Mouse (Mus musculus): ENCODE measurements around the gene Slc22a15. TPM values are rescaled to one million over a fixed set of nuclear protein-coding genes. Genes with fewer than 3 reads are reported as not detected.

The Slc22a15 gene
- polyA plus RNA-seq, 1 experiment from 2014 or later = 5.4 TPM

DNA sequence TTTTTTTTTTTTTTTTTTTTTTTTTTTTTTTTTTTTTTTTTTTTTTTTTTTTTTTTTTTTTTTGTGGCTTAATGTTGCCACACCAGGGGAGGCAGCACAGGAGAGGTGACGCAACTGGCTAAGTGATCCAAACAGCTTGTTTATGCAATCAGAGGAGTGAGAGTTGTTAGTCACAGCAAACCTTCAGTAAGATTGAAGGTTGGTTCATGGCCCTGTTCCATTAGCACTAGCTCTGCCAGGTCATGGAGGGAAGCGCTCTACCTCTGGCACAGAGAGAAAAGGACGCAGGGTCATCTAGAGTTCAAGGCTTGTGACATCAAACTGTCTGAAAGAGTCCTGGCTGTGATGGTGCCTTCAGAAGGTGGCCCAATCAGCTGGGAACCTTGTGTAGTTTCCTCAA, 24.3 kb upstream of the Slc22a15 start:
- Histone ChIP-seq H3K9me3 (ENCODE audit: control insufficient read depth, low read length) (no peaks in the 10 kb centered on the region), H3K36me3 (ENCODE audit: control insufficient read depth, insufficient read depth, low read length) (no peaks in the 10 kb centered on the region), H3K4me2 (ENCODE audit: low read length) (no peak overlapping the region), H3K27ac (ENCODE audit: low read depth, low read length) (no peak overlapping the region), H3K27me3 (replicated peaks; ENCODE audit: control insufficient read depth, insufficient read depth, low read length) (no peaks in the 10 kb centered on the region), H3K9ac (ENCODE audit: low read depth, low read length) (no peak overlapping the region), H3K4me3 (ENCODE audit: low read length) (no peak overlapping the region), H3K4me1 (ENCODE audit: control insufficient read depth, insufficient read depth, low read depth, low read length) (no peaks in the 10 kb centered on the region; the same call in 1 of the 2 replicates)
- no peak for ATAC-seq
- 66% methylated on average over 3 of the region's 3 CpGs for WGBS

DNA sequence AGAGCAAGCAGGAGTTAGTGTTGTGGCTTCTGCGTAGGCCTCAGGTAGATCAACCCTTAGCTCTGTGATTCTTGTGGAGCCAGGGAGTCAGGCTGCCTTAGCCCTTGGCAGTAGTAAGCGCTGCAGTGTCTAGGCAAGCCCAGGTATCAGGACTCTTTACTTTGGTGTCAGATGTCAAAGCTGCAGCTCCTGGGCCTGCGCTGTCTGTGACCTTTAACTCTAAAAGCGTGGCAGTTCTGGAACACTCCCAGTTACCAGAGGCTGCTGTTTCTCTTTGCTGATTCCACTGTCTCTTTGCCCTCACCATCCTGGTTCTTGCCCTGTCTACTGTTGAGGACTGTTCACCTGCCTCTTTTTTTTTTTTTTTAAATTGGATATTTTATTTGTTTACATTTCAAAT, 23.0 kb upstream of the Slc22a15 start:
- Histone ChIP-seq H3K9me3 (ENCODE audit: control insufficient read depth, low read length) (no peaks in the 10 kb centered on the region), H3K4me1 (ENCODE audit: control insufficient read depth, insufficient read depth, low read depth, low read length) (no peaks in the 10 kb centered on the region; the same call in 1 of the 2 replicates), H3K4me3 (ENCODE audit: low read length) (no peak overlapping the region), H3K4me2 (ENCODE audit: low read length) (no peak overlapping the region), H3K27me3 (replicated peaks; ENCODE audit: control insufficient read depth, insufficient read depth, low read length) (no peaks in the 10 kb centered on the region), H3K27ac (ENCODE audit: low read depth, low read length) (no peak overlapping the region), H3K36me3 (ENCODE audit: control insufficient read depth, insufficient read depth, low read length) (no peaks in the 10 kb centered on the region), H3K9ac (ENCODE audit: low read depth, low read length) (no peak overlapping the region)
- WGBS = 87% methylated on average over 4 of the region's 4 CpGs
- no peak for ATAC-seq

DNA sequence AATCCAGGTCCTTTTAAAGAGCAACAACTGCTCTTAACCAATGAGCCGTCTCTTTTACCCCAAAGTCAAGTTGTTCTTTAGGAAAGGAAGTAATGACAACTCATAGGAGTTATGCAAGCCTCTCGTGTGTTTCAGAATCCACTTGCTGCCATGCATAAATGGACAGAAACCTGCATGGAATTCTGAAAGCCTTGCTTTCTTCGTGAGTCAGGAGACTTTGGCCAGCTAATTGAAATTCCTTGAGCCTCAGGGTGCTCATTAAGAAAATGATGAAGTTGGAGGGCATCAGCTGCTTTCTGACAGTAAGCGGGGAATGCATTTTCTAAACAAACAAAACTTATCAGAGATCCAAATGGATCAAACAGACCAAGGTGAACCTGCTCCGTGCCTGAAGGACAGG, 21.0 kb upstream of the Slc22a15 start:
- no peaks in the 10 kb centered on the region for H3K36me3 ChIP-seq (ENCODE audit: control insufficient read depth, insufficient read depth, low read length)
- H3K9me3 ChIP-seq (ENCODE audit: control insufficient read depth, low read length) = no peaks in the 10 kb centered on the region
- H3K27me3 ChIP-seq (replicated peaks; ENCODE audit: control insufficient read depth, insufficient read depth, low read length) = no peaks in the 10 kb centered on the region
- ATAC-seq = no peak
- WGBS = 64% methylated on average over 5 of the region's 5 CpGs
- no peak overlapping the region for H3K4me2 ChIP-seq (ENCODE audit: low read length)
- no peak overlapping the region for H3K4me3 ChIP-seq (ENCODE audit: low read length)
- H3K4me1 ChIP-seq (ENCODE audit: control insufficient read depth, insufficient read depth, low read depth, low read length) = no peaks in the 10 kb centered on the region
- no peak overlapping the region for H3K27ac ChIP-seq (ENCODE audit: low read depth, low read length)
- no peak overlapping the region for H3K9ac ChIP-seq (ENCODE audit: low read depth, low read length)

DNA sequence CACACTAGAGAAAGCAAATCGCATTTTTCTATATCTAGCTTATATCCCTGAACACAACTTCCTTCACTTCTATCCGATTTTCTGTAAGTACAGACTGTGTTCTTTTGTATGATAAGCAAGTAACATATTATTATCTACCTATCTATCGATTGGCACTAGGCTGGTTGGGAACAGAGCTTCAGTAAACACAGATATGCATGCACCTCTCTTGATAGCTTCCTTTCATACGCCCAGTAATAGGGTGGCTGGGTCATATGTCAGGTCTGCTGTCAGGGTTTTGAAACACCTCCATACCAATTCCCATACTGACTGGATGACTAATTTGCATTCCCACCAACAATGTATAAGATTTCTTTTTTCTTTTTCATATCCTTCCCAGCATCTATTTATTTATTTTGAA, 16.2 kb upstream of the Slc22a15 start:
- Histone ChIP-seq H3K27me3 (replicated peaks; ENCODE audit: control insufficient read depth, insufficient read depth, low read length) (no peaks in the 10 kb centered on the region), H3K4me3 (ENCODE audit: low read length) (no peak overlapping the region), H3K9me3 (ENCODE audit: control insufficient read depth, low read length) (no peaks in the 10 kb centered on the region), H3K36me3 (ENCODE audit: control insufficient read depth, insufficient read depth, low read length) (no peaks in the 10 kb centered on the region), H3K4me2 (ENCODE audit: low read length) (no peak overlapping the region), H3K9ac (ENCODE audit: low read depth, low read length) (no peak overlapping the region), H3K27ac (ENCODE audit: low read depth, low read length) (no peak overlapping the region), H3K4me1 (ENCODE audit: control insufficient read depth, insufficient read depth, low read depth, low read length) (no peaks in the 10 kb centered on the region)
- WGBS = 84% methylated on average over 4 of the region's 4 CpGs
- ATAC-seq = no peak

DNA sequence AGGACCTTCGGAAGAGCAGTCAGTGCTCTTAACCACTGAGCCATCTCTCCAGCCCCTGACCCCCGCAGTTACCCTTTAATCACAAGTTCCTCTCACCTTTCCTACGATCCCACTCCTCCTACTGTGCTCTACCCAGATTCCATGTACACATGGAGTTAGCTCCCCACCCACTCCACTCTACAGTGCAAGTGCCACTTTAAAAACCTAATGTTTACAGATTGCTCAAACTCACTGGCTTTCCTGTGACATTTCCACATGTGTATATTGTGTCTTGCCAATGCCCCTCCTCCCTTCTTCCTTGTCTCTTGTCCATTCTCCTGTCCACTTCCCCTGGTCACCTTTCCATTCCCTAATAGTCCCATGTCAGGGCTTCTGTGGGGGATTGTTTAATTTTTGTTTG, 15.6 kb upstream of the Slc22a15 start:
- H3K4me1 ChIP-seq (ENCODE audit: control insufficient read depth, insufficient read depth, low read depth, low read length) = no peaks in the 10 kb centered on the region
- H3K4me2 ChIP-seq (ENCODE audit: low read length) = no peak overlapping the region
- WGBS = 90% methylated on average over 3 of the region's 3 CpGs
- no peak overlapping the region for H3K27ac ChIP-seq (ENCODE audit: low read depth, low read length)
- no peaks in the 10 kb centered on the region for H3K9me3 ChIP-seq (ENCODE audit: control insufficient read depth, low read length)
- no peaks in the 10 kb centered on the region for H3K36me3 ChIP-seq (ENCODE audit: control insufficient read depth, insufficient read depth, low read length)
- ATAC-seq = no peak
- H3K9ac ChIP-seq (ENCODE audit: low read depth, low read length) = no peak overlapping the region
- H3K27me3 ChIP-seq (replicated peaks; ENCODE audit: control insufficient read depth, insufficient read depth, low read length) = no peaks in the 10 kb centered on the region
- no peak overlapping the region for H3K4me3 ChIP-seq (ENCODE audit: low read length)

DNA sequence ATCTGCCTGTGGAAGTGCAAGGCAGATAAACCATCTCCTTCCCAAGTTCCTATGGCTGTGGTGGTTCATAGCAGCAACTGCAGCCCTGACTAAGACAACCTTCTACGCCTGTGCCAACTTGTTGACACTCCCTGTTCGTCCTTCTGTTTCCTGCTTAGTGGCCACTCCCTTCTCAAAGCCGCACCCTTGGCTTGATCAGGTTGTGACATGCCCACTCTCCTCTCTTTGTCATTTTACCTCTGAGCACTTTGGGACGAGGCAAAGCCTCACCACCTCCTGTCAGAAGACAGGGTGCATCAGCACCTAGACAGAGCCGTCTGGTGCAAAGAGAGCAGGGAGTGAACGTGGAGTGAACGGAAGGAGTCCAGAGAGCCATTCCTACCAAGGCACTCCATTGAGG, 14.9 kb upstream of the Slc22a15 start:
- WGBS = 83% methylated on average over 7 of the region's 7 CpGs
- Histone ChIP-seq H3K36me3 (ENCODE audit: control insufficient read depth, insufficient read depth, low read length) (no peaks in the 10 kb centered on the region), H3K4me3 (ENCODE audit: low read length) (no peak overlapping the region), H3K27ac (ENCODE audit: low read depth, low read length) (no peak overlapping the region), H3K4me2 (ENCODE audit: low read length) (no peak overlapping the region), H3K4me1 (ENCODE audit: control insufficient read depth, insufficient read depth, low read depth, low read length) (no peaks in the 10 kb centered on the region), H3K9ac (ENCODE audit: low read depth, low read length) (no peak overlapping the region), H3K27me3 (replicated peaks; ENCODE audit: control insufficient read depth, insufficient read depth, low read length) (no peaks in the 10 kb centered on the region), H3K9me3 (ENCODE audit: control insufficient read depth, low read length) (no peaks in the 10 kb centered on the region)
- ATAC-seq = no peak

DNA sequence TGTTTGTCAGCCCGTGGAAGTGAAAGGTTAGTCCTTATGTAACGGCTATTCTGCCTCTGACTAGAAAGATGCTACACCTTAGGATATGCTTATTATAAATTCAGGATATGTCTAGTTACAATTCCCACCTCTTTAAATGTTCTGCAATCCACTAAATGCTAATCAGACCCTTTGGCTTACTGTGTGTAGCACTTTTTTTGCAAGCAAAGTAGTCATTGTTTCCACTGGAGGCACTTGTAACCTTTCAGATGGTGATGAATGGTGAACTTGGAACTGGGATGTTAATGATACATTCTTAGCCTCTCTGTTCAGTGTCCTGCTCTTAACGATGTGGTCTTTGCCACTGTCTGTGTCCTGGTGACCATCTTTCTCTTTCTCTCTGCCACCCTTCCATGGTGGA, 12.1 kb upstream of the Slc22a15 start:
- Histone ChIP-seq H3K27me3 (replicated peaks; ENCODE audit: control insufficient read depth, insufficient read depth, low read length) (no peaks in the 10 kb centered on the region), H3K9me3 (ENCODE audit: control insufficient read depth, low read length) (no peaks in the 10 kb centered on the region), H3K27ac (ENCODE audit: low read depth, low read length) (no peak overlapping the region), H3K36me3 (ENCODE audit: control insufficient read depth, insufficient read depth, low read length) (no peaks in the 10 kb centered on the region), H3K4me2 (ENCODE audit: low read length) (no peak overlapping the region), H3K4me3 (ENCODE audit: low read length) (no peak overlapping the region), H3K4me1 (ENCODE audit: control insufficient read depth, insufficient read depth, low read depth, low read length) (no peaks in the 10 kb centered on the region; the same call in 1 of the 2 replicates), H3K9ac (ENCODE audit: low read depth, low read length) (no peak overlapping the region)
- 56% methylated on average over 3 of the region's 3 CpGs for WGBS
- no peak for ATAC-seq

DNA sequence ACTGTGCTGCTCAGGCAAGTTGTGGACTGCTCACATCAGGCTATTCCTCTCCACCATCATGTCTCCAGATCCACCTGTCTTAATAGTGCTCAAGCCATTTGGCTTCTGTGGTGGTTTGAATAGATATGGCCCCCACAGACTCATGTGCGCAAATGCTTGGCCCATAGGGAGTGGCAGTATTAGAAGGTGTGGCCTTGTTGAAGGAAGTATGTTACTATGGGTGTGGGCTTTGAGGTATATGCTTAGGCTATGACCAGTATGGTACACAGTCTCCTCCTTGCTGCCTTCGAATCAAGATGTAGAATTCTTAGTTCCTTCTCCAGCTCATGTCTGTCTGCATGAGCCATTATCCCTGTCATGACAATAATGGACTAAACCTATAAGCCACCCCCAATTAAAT, 9.6 kb upstream of the Slc22a15 start:
- H3K27me3 ChIP-seq (replicated peaks; ENCODE audit: control insufficient read depth, insufficient read depth, low read length) = no peaks in the 10 kb centered on the region
- no peak overlapping the region for H3K27ac ChIP-seq (ENCODE audit: low read depth, low read length)
- WGBS = 92% methylated on average over 2 of the region's 2 CpGs
- H3K4me2 ChIP-seq (ENCODE audit: low read length) = no peak overlapping the region
- no peaks in the 10 kb centered on the region for H3K36me3 ChIP-seq (ENCODE audit: control insufficient read depth, insufficient read depth, low read length)
- H3K9me3 ChIP-seq (ENCODE audit: control insufficient read depth, low read length) = no peaks in the 10 kb centered on the region
- H3K4me3 ChIP-seq (ENCODE audit: low read length) = no peak overlapping the region
- peaks cover 3% of the 10 kb centered on the region; the same call in 1 of the 2 replicates for H3K4me1 ChIP-seq (ENCODE audit: control insufficient read depth, insufficient read depth, low read depth, low read length)
- ATAC-seq = no peak; the same call in 1 of the 2 replicates
- no peak overlapping the region for H3K9ac ChIP-seq (ENCODE audit: low read depth, low read length)

DNA sequence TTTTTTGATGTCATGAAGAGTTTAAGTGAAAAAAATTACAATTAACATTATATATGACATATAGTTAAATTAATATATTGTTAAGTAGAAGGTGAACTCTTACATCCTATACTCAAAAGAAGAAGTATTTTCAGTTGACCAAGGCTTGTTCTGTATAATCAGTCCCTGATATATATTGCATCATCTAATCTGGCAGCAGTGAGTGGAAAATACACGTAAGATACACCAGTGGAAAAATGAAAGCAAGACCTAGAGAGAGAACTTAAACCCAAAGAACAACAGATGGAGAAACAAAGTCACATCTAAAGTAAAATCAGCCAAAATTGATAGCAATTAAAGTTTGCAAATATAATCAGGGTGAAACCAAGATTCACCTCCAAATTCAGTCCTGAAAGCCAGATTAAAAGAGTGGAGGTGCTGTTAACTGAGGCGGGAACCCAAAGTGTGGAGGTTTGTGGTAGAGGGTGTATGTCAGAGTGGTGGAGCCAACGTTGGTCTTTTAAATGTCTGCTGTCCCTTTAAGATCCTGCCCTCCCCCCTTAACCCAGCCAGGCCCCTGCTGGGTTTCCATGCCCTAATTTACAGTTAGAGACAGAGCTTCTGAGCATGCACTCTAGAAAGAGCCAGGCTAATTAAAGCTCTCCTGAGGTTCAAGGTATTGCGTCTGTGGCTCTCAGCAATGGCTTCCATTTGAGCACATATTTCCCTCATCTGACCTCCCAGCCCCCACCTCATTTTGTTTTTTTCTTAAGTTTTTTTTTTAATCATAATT, 5.0 kb upstream of the Slc22a15 start:
- no peak overlapping the region for H3K27ac ChIP-seq (ENCODE audit: low read depth, low read length)
- H3K4me1 ChIP-seq (ENCODE audit: control insufficient read depth, insufficient read depth, low read depth, low read length) = peaks cover 11% of the 10 kb centered on the region
- no peak overlapping the region for H3K4me3 ChIP-seq (ENCODE audit: low read length)
- ATAC-seq = peak; percentile 18; the same call in 1 of the 2 replicates
- no peak overlapping the region for H3K4me2 ChIP-seq (ENCODE audit: low read length)
- H3K9me3 ChIP-seq (ENCODE audit: control insufficient read depth, low read length) = no peaks in the 10 kb centered on the region
- H3K36me3 ChIP-seq (ENCODE audit: control insufficient read depth, insufficient read depth, low read length) = no peaks in the 10 kb centered on the region
- H3K27me3 ChIP-seq (replicated peaks; ENCODE audit: control insufficient read depth, insufficient read depth, low read length) = no peaks in the 10 kb centered on the region
- no peak overlapping the region for H3K9ac ChIP-seq (ENCODE audit: low read depth, low read length)
- WGBS = 44% methylated on average over 4 of the region's 4 CpGs
